Mouse (Mus musculus): ENCODE measurements at regions not wholly inside any gene's neighbourhood (a gene's known extent, or its start where the extent isn't known, plus 50 kb on each side); places are given as distances from the start of the nearest gene placed in this dataset.

DNA sequence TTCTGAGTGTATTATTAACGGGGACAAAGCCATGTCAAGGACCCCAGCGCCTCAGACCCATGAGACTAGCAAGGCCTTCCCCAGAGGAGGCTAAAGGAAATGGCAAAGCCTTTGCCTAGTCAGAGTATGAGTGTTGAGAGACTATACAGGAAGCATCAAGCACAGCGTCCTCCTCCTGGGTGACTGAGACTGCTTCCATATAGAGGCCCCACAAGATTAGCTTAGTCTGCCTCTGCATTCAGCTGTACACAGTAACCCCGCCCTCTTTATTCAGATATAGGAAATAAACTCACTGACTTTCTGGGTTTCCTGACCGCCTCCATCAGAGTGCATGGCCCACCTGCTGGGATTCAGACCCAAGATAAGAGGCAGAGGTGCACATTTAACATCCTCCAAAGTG, 192.8 kb upstream of the Hes1 start:
- DNase-seq (ENCODE audit: low read depth), result no peak

DNA sequence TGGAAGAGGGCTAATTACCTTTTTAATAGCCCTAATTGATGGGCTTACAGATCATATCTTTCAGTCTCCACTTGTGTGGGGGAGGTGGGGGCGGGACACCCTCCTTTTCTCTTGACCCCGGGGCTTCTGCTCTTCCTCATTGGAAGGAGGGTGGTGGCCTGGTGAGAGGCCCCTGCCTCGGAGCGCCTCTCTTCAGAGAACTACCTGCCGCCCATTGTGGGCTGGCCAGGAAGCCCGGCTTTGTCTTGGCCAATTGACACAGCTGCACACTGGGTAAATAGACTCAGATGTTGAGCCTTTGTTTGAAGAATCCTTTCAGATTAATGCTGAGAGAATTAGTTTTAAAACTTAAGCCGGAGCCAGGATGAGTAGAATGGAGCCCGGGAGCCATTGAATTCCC, 188.0 kb upstream of the Hes1 start:
- no peak for DNase-seq (ENCODE audit: low read depth)

GRCm38 (mm10) chr16:29877372-29878123, 186.6 kb upstream of the Hes1 start:
- no peak for DNase-seq (ENCODE audit: low read depth)

DNA sequence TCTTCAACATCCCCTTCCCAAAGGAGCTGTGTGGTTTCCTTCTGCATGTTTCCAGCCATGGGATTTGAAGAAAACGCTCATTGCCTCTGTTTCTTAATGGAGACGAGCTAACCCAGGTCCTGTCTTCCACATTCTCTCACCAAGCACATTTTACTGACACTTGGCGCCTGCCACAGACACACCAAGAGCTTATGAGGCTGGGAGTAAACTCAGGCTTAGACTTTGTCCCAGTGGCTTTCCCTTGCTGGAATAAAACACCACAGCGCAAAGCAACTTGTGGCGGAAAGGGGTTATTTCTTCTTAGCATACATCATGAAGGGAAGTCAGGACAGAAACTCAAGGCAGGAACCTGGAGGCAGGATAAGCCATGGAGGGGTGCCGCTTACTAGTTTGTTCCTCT, 184.5 kb upstream of the Hes1 start:
- DNase-seq (ENCODE audit: low read depth), result no peak

- DNase-seq (ENCODE audit: low read depth), result no peak
Observed at GRCm38 (mm10) chr16:29881497-29881896, 182.7 kb upstream of the Hes1 start.

- no peak for DNase-seq (ENCODE audit: low read depth)
Observed at GRCm38 (mm10) chr16:29882226-29882972, 181.8 kb upstream of the Hes1 start.

GRCm38 (mm10) chr16:29883252-29883992, 180.8 kb upstream of the Hes1 start:
- no peak for DNase-seq (ENCODE audit: low read depth)

DNA sequence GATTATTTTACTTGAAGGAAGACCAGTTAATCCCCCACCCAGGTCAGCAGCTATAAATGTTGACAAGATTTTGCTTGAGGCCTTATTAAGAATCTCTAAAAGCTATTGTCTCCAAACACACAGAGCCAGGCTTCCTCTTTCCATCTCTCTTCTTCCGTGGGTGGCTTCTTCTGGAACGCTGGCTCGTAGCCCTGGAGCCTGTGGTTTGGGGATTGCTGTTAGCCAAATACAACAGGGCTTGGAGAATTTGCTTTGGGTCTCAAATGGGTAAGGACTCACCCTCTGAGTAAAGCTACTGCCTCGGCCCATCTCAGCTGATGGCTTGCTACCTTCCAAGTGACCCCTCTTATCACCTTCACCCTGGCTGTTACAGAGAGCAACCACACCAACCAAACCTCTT, 179.3 kb upstream of the Hes1 start:
- DNase-seq (ENCODE audit: low read depth), result no peak

DNA sequence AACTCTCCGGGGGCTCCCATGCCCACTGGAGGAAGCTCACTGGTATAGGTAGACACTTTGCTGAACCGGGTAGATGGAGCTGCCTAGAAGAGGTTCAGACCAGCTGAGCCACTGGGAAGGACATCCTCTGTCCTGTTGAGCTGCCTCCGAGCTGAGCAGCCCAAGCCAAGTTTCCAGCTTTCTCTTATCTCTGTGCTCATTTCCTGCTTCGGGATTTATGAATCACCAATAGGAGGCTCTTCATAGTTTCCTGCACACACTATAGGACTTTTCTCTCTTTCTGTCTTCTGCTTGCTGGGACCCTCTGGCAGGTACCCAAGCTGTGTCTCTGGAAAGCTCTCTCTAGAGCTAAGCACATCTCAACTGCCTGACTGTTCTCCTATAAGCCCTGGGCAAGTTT, 177.4 kb upstream of the Hes1 start:
- DNase-seq (ENCODE audit: low read depth), result no peak

- DNase-seq (ENCODE audit: low read depth), result no peak
Observed at GRCm38 (mm10) chr16:29889346-29889745, 174.8 kb upstream of the Hes1 start.

- peak; percentile 44 for DNase-seq (ENCODE audit: low read depth)
Observed at GRCm38 (mm10) chr16:29891472-29891871, 172.7 kb upstream of the Hes1 start.

DNA sequence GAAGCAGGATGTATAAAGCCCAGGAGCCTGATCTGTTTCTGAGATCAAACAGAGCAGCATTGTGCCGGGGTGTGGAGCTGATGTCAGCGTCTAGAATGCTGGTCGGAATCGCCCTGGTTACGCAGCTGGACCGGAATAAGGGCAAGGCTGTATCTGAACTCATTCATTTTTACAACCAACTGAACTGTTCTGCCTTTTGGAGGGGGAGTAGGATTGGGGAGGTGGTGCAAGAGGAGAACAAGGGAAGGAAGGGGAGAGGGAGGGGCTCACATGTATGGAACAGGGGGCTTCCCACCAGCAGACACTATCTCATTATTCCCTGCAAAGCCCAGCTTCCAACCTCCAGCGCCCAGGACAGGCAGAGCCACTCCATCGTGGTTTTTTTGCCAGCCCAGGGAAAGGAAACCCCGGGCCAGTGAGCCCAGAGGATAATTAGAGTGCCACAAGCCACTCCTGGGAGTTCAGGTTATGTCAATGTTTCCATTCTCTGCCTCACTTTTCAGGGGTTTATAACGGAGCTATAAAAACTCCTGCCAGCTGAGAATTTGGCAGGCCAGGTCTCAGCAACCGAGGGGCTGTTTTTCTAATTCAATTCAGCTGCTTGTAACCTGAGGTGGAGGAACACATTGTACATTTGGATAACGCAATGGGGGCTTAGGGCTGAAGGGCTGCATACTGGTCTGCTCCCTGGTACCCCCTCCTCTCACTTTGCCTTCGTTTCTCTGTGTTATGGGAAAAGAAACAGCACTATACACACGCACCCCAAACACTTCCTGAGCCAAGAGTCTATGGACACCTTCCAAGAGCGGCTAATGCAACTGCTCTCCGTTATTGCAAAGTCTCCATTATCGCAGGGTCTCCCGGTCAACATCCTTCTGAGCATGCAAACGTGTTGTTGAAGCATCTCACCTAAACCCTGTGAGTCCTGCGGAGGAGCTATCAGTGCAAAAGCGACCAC, 170.0 kb upstream of the Hes1 start:
- no peak for DNase-seq (ENCODE audit: low read depth)

DNA sequence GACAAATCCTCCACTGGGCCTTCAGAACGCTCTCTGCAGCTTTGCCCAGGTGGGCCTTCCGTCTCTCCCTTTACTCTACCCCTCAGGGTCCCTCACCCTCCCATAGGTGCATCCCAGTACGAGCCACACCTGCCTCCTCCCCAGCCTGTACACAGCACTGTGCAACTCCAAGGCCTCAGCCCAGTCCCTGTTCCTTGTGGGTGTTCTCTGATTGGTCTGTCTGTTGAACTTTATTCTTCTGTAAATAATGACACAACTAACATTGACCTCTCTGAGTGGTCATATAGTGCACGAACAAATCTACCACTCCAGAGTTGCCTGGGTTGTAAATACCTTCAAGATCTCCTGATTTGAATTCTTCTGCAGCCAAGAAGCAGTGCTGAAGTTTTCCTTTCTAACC, 167.8 kb upstream of the Hes1 start:
- DNase-seq (ENCODE audit: low read depth), result no peak

GRCm38 (mm10) chr16:29903510-29903909, 160.7 kb upstream of the Hes1 start:
- no peak for DNase-seq (ENCODE audit: low read depth)

DNA sequence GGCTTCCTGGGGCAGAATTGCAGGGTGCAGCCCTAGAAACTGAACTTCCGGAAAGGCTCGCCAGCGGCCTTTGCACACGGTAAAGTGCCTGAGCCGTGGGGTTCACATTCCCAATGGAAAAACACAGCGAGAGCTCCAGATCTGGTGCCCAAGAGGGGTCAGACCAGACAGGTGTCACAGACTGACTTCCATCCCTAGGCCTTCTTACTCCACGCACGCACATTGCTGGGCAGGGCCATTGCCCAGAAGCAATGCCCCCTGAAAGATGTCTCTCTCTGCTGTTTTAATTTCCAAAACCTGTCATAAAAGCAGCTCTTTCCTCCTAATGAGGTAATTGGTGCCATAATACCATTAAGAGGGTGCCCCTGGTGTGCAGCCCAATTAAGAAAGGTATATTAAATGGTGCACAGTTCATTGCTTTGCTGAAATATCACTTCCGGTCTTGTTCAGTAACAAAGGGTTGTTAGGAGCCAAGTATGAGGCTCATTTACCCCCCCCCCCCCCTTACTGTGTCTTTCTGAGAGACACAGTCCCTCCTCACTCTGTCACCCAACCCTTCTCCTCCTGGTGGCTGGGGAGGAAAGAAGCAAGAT, 159.9 kb upstream of the Hes1 start:
- DNase-seq (ENCODE audit: low read depth), result no peak

DNA sequence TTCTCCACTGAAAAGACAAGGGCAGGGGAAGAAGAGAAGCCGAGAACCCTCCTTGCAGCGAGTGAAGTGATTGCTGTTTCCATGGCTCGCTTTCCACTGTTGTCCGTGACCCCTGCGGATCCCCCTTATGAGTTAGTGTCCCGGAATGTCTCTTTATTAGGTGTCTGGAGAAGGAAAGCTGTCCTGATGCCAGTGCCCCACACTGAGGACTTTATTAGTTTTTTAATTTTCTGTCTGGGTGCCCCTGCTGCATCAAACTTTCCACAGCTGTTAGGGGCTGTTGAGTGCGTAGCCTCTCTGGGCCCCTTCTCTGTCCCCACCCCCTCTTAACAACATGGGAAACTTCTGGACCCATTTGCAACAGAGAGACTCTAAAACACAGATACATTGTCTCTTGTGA, 156.9 kb upstream of the Hes1 start:
- no peak for DNase-seq (ENCODE audit: low read depth)

DNA sequence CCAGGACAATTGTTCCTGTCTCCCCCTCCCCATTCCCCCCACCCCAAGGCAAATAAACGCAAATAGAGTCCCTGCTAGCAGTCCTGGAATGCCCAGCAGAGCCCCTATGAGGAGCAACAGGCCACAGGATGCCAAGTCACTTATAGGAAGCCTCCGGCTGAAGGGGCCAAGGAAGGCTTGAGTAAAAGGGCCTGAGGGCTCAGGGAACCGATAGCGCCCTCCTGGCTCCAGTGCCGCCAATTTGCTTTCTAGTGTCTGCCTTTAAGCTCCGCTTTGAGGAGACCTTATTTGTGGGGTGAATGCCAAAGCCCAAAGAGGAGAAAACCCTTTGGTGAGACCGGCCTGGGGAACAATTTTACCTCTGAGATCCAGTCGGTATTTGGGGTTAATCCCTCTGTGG, 156.2 kb upstream of the Hes1 start:
- no peak for DNase-seq (ENCODE audit: low read depth)

GRCm38 (mm10) chr16:29909923-29910465, 154.2 kb upstream of the Hes1 start:
- no peak for DNase-seq (ENCODE audit: low read depth)

GRCm38 (mm10) chr16:29911164-29911571, 153.0 kb upstream of the Hes1 start:
- no peak for DNase-seq (ENCODE audit: low read depth)

- no peak for DNase-seq (ENCODE audit: low read depth)
Observed at GRCm38 (mm10) chr16:29913357-29914010, 150.7 kb upstream of the Hes1 start.

DNA sequence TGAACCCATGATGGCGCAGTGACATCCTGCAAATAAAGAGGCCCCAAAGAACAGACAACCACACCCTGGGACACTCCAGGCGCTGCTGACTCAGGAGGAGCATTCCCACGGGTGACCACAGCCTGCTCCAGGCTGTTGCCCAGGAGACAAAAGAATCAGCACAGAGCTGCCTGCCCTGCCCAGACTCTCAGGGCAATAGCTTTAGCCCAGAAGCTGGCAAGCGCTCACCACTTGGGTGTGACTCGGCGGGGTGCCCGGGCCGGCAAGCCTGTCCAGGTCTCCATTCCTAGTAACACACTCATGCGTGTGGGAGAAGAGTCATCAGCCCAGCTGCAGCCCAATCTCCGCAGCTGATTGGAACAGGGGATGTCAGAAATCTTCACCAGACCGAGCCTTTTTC, 148.8 kb upstream of the Hes1 start:
- DNase-seq (ENCODE audit: low read depth), result no peak

Measured in c-Kit-positive CD71-positive TER-119-negative erythroid progenitor cells, embryonic 14.5 days (primary cell).